Mouse (Mus musculus): ENCODE data around the gene LTO1.

LTO1 gene

GRCm38 (mm10) chr7:144941242-144941831 is 26.4 kb downstream of the LTO1 start:
- DNase-seq, result peak; percentile 98

- peak; percentile 75 for DNase-seq
Observed at GRCm38 (mm10) chr7:144942071-144942743, 27.3 kb downstream of the LTO1 start.

- DNase-seq, result no peak
Observed at GRCm38 (mm10) chr7:144942744-144943135, 27.8 kb downstream of the LTO1 start.

- peak; percentile 93 for DNase-seq
Observed at GRCm38 (mm10) chr7:144943254-144943653, 28.4 kb downstream of the LTO1 start.

- no peak for DNase-seq
Observed at GRCm38 (mm10) chr7:144958509-144959395, 43.9 kb downstream of the LTO1 start.

GRCm38 (mm10) chr7:144963911-144964310 is 49.0 kb downstream of the LTO1 start:
- DNase-seq, result no peak

- DNase-seq, result no peak
Observed at GRCm38 (mm10) chr7:144964316-144964715, 49.4 kb downstream of the LTO1 start.

GRCm38 (mm10) chr7:144965893-144966292 is 51.0 kb downstream of the LTO1 start:
- no peak for DNase-seq

GRCm38 (mm10) chr7:144970997-144971768 is 56.3 kb downstream of the LTO1 start:
- DNase-seq, result no peak

- DNase-seq, result no peak
Observed at GRCm38 (mm10) chr7:144971769-144972168, 56.9 kb downstream of the LTO1 start.

- no peak for DNase-seq
Observed at GRCm38 (mm10) chr7:144973461-144973860, 58.6 kb downstream of the LTO1 start.

- DNase-seq, result peak; percentile 87
Observed at GRCm38 (mm10) chr7:144977121-144977520, 62.2 kb downstream of the LTO1 start.

GRCm38 (mm10) chr7:144979814-144980213 is 64.9 kb downstream of the LTO1 start:
- DNase-seq, result no peak
